Mouse (Mus musculus) heart, adult 11 months (tissue): ENCODE measurements around the gene Gpr139.

ENCODE experiments used
- DNase-seq: peaks from one replicate; pipeline ENCODE4 v3.0.0; 2022

Gpr139 gene

DNA sequence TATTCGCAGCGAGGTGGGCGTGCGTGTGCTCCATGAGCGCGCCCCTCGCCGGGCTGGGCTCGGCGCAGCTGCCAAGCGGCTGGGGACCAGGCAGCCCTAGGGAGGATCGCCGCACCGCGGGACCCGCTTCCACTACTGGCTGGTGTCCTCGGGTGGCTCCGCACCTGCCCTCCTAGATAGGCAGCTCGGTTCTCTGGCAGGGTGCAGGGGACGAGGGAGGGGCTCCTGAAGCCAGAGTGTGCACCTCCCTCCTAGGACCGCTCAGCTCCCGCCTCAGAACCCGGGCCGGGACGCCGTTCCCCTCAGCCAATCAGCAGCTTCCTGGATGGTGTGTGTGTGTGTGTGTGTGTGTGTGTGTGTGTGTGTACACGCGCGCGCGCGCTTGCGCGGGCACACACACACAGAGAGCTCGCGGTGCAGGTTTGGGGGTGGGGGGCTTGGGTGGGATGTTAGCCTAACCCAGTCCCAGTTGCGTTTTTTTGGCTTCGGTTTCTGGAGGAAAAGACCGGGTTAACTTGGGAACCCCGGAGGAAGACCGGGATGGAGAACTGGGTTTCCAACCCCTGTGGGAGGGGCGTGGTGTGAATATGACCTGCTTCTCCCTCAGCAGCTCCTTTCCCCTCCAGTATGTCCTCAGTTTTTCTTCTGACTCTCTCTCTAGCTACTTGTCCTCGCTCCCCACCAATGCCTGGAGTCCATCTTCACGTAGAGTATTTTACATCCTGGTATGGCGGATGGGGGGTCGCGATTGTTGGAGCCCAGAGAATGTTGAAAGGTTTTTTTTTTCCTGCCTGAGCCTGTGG lies at the start of gene Gpr139:
Gpr139 (minus strand) TSS at position 263 of the 803 bp plus-strand sequence.
- DNase-seq: no peak

DNA sequence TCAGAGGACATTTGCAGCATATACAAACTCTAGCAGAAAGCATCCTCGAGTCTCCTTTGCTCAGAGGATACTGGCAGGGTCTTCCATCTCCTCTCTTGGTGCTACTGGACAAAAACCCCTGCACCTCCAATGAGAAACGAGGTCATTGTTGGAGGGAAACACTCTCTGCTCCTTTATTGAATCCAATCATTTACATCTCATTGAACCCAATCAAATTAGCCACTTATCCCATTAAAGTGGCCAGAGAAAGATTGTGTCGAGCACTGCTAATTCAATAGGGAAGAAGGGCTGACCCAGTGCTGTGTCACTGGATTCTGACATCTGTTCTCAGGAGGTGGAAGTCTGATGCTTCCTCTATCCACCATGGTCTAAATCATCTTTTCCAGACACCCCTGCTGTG lies 46.6 kb upstream of the Gpr139 start:
- DNase-seq: no peak

DNA sequence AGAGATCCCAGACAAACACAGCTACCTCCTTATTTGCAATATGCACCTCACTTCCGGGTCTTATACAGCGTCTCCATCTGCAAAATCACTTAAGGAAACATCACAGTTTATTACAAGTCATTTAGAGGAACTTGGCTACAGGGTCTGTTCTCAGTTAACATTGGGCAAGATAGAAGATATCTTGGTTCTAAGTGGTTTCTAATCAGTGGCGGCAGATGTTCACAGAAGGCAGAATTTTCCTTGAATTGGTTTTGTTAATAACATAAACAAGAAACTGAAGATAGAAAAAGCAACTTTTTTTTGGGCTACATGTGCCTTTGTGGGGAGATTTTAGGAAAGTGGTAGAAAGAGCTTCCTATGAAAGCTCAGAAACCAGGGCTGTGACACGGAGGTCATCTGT lies 38.3 kb upstream of the Gpr139 start:
- no peak for DNase-seq

DNA sequence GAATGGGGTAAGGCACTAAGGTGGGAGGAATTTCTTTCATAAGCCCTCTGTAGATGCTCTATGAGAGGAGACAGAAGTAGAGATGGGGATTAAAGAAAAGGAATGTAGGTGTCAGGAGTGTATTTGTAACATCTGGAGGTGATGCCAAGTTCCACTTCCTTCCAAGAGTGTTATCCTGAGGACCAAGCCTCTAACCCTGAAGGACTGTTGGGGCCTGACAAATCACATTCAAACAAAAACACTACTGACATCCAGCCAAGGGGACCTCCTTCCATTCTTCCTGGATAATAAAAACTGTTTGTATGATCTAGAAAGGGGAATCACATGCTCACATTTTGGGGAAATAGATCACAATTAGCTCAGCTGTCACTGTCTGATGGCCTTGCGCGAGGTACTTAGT lies 34.7 kb upstream of the Gpr139 start:
- DNase-seq: no peak

DNA sequence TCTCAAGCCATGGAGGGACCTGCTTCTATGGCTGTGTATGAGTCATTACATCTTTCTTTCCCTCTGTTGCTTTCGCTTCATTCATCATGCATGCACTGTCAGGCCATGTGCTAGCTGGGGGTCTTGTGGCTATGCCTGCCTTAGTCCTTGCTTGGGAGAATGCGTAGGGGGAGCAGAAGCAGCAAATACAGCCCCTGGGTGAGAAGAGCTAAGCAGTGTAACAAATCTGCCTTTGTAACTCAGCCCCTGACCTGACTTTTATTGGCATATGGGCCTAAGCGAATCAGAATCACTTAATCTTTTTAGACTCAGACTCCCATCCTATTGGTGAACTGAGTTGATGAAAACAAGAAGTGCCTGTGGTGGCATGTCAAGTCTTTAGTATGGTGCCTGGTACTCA lies 22.8 kb upstream of the Gpr139 start:
- no peak for DNase-seq

DNA sequence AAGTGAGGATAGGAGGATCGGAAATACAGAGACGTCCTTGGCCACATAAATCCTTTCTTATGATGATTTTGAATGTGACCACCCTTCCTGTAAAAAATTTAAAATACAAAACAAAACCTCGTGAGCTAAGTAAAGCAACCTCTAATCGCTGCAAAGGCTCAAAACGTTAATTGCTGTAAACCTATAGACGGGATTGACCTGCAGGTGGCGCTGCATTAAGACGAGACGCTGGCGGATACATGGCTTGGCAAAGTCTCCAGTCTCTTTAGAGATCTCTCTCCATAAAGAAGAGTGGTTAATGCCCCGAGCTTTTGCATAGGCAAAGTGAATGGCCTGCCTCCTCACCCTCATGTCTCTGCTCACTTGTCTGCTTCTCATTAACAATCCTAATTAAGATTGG lies 2.0 kb upstream of the Gpr139 start:
- DNase-seq: no peak

DNA sequence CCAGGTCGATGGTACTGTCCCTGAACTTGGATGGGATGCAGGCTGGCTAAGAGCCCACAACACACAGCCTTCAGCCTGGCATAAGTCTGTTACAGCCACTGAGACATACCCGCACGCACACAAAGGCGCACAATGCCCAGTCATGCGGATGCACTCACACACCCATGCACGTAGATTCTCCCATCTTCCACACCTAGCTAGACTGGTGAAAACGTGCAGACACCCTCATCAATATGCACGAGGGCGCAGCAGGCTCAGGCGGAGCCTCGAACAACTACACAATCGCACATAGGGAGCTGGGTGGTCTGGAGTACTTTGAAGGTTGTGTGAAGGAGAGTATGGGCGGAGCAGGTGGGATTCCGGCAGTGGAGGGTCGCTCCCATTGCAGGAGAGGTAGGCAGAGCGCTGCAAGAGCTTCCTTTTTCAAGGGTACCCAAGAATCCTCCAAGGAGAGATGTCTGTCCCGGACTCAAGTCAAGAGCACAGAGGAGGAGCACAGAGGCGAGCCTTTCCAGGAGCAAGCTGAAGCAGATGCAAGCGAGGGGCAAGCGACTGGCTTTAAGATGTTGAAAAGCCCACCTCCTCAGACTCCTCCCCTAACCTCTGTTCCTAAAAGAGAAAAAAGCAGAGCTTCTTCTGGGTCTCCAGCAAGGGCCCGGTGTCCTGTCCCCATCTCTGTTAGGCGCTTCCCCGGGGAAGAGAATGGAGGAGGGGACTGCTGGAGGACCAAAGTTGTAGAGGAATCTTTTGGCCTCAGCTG lies 958 bp upstream of the Gpr139 start:
- no peak for DNase-seq

DNA sequence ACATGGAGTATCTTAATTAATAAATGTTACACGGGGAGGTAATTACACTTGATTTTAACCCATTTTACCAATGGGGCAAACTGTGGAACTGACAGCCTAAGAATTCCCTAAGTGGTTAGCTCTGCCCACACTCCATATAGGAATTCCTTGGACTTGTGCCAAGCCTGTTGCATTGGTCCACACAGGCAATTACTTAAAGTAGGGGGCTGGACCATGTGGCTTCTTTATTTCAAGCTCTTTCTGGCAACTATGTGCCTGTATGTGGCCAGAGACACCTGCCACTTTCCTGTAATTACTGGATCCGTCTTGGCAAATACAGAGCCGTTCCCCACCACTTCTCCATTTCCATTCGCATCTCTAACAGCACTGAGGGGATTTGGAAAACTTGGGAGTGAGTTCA lies 3.4 kb downstream of the Gpr139 start:
- no peak for DNase-seq

DNA sequence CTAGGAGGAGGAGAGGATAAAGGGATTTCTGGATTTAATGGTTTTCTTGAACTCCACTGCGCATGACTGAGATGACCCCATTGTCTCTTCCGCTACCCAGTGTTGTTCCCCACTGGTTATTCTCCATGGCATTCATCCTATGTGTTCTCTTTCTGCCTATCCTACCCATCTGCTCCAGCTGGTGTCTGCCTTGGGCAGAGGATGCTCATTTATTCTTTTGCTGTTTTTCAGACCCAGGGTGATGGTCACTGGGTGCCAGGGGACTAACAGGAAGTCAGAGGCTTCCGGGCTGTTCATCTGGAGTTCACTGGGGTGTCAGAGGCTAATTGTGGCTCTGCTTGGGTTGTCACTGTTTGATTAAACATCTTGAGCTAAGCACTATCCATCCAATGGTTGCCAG lies 24.4 kb downstream of the Gpr139 start:
- DNase-seq: peak; percentile 53

DNA sequence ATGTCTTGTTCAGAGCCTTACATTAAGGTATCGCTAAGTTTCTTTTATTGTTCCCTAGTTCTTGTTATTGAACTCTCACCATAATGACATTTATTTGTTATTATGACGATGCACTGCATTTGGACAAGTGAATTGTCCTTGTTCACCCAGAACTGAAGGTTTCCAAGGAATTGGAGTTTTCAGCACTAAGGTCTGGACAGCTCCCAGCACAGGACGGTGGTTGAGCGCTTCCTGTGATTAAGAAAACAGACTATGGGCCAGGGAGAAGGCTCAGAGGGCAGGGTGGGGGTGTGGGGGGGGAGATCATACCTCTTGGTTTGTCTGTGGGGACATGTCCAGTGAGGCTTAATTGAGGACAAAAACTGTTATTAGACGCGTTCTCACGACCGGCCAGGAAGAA lies 72.6 kb downstream of the Gpr139 start:
- DNase-seq: no peak

DNA sequence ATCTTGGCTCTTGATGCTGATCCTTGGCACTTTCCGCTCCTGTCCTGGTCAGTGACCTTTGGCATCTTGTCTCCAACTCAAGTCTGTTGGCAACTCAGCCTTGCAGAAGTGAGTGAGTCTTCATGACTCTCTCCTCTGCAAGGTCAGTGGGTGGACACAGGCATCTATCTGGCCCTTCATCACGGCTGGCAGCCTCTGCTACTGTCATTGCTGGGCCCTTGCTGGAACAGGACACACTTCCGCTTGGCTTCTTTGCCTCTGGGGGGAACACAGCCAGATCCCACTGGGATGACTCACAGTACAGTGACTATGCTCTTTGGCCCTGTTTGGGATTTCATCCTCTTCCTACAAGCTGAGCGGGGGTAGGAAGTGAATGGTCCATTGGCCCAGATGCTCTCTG lies 78.5 kb downstream of the Gpr139 start:
- DNase-seq: peak; percentile 91

DNA sequence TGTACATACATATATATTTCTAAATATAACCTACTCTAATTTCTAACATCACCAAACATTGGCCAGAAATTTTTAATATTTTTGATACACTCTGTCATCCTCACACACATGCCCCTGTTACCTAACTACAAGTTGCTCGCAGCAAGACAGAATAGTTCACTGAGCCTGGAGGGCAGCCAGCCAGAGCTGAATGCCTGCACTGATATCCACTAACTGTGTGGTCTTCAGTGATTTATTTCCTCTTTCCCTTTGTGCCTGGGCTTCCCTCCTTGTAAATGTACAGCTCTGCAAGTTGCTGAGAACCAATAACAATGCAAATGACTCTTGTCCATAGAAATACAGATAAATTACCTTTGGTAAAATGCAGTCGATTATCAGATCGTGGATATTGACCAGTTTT lies 87.8 kb downstream of the Gpr139 start:
- no peak for DNase-seq
